Mouse (Mus musculus) C2C12 (cell line): ENCODE data around the gene Megf11.

Source experiments
- CEBPB ChIP-seq: IDR thresholded peaks from one replicate; pipeline ENCODE4 v1.6.1; 2011; ENCODE audit warnings: low read depth, mild to moderate bottlenecking, control low read depth, moderate library complexity
- CTCF ChIP-seq: IDR thresholded peaks from one replicate; pipeline ENCODE4 v1.5.1; 2011; ENCODE audit not compliant: control insufficient read depth, insufficient read depth, insufficient read length
- FOSL1 ChIP-seq: IDR thresholded peaks from one replicate; pipeline ENCODE4 v1.8.0; 2011; ENCODE audit warnings: mild to moderate bottlenecking, low read length; ENCODE audit not compliant: poor library complexity, insufficient read depth, severe bottlenecking
- MAX ChIP-seq: IDR thresholded peaks from one replicate; pipeline ENCODE4 v1.6.1; 2011; ENCODE audit warnings: mild to moderate bottlenecking, control low read depth
- MYOG ChIP-seq: IDR thresholded peaks from one replicate; pipeline ENCODE4 v1.6.1; 2011; ENCODE audit not compliant: control insufficient read depth, insufficient read length; ENCODE audit errors: extremely low read depth
- USF1 ChIP-seq: IDR thresholded peaks from one replicate; pipeline ENCODE4 v1.6.1; 2011; ENCODE audit warnings: low read depth, mild to moderate bottlenecking, control low read depth, moderate library complexity

GRCm38 (mm10) chr9:64339361-64339760 is 46.1 kb upstream of the Megf11 start:
- TF ChIP-seq CTCF (no peak), MAX (no peak), USF1 (no peak), MYOG (no peak), CEBPB (no peak), FOSL1 (no peak)
